Mouse (Mus musculus) mature B cell (primary cell): ENCODE measurements around the gene Gm6377.

Experiments used
- in situ Hi-C: fragments of 300-500 bp; cut with MboI; formaldehyde crosslinking; loops from 2 replicates; pipeline ENCODE4 v1.14.3; 2019

Gm6377 gene

GRCm38 (mm10) chrX:109196468-109196867 lies at the start of gene Gm6377:
Gene Gm6377 (plus strand): TSS chrX:109196756.
- in situ Hi-C loops: no loop called here

DNA sequence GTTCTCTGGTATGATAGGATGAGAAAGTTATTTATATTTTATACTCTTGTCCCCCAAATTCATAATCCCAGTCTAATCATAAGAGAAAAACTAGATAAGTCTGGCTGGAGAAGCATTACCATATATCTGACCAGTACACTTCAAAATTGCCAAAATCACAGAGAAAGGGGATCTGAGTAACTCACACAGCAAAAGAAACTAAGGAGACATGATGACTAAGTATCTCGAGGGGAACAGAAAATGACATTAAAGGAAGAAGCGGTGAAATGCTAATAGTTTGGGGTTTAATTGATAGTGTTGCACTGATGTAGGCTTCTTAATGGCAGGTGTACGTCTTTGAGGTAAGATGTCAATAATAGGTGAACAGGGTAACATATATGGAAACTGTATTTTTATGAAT lies 49.4 kb upstream of the Gm6377 start:
- in situ Hi-C loops: no loop called here

- in situ Hi-C loops: no loop called here
Observed at GRCm38 (mm10) chrX:109151228-109151627, 45.3 kb upstream of the Gm6377 start.

GRCm38 (mm10) chrX:109160326-109160725 lies 36.2 kb upstream of the Gm6377 start:
- in situ Hi-C loops: no loop called here

DNA sequence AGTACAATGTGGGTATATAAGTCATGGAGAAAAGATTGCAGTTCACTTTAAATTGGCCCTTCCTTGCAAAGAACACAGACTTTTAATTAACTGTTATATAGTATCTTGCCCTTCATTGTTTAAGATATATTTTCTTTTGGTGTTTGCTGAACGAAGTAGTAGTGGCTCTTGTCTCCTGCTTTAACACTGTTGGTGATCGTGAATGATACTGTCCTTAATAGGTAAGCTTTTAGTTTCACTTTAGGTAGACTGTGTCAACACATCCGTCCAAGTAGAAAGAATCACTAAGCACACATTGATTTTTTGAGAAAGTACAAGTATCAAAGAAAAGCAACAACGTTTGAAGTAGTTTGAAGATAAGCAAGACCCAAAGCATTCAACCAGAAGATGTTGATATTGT lies 35.7 kb upstream of the Gm6377 start:
- in situ Hi-C loops: no loop called here

DNA sequence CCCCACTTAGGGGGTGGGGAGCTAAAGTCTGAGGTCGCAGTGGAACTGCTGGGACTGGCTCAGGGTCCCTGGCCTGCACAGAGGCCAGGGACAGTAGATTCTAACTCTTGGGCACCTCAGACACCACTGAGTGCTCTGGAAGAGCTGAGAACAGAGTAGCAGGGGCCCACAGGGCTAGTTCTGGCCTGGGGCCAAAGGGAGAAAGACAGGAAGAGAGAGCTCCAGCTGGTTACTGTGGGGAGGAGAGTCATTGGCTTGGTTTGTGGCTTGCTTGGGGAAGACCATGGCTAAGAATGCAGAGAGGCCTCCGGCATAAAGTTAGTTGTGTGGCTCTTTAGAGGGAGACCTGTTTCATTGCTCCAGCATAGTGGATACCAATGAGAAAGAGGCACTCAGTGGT lies 21.5 kb upstream of the Gm6377 start:
- in situ Hi-C loops: no loop called here

DNA sequence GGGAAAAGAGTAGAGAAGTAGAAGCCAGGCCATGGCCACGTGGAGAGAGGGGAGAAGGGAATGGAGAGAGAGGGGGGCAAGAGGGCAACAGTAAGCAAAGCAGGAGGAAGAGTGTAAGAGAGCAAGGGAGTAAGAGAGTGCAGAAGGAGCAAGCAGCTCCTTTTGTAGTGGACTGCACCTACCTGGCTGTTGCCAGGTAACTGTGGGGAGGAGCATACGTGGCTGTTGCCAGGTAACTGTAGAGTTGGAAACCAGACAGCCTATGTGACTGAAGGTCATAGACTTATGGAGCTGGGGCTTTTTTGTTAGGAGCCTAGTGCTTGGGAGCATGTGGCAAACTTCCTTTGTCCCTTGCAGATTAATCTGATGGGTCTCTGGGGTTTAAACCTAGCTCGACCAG lies 21.1 kb upstream of the Gm6377 start:
- in situ Hi-C loops: no loop called here

DNA sequence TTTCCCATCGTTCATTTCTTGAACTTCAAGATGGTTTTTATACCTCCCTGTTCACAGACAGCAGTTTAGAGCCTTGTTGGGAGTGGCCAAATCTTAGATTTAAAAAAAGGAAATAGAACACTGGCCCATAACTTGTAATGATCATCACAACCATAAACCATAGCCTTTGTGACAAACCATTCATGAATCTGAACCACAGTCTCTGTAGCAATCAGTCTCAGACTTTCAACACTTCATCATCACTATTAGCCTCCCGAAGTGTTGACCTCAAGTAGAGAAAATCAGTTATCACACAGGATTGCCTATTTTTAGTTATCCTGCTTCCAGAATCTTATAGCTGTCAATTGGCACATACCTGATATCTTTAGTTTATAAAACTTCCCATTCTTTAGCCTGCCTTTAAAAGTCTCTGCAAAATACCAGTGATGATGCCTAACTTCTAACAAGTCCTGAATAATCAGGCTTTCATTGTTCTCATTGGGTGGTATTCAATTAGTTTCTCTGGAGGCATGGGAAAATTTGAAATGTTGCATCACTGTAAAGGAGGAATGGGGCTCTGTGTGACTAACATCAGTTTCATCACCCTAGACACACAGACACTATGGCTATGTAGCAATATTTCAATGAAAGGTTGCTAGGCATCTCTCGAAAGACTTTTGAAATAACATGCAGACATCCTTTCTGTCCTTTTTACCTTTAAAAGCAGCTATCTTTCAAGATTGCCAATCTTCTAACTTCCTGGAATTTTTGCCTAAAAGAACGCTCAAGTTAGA lies 11.7 kb upstream of the Gm6377 start:
- in situ Hi-C loops: no loop called here

- in situ Hi-C loops: no loop called here
Observed at GRCm38 (mm10) chrX:109189607-109190006, 6.9 kb upstream of the Gm6377 start.

GRCm38 (mm10) chrX:109190969-109191368 lies 5.6 kb upstream of the Gm6377 start:
- in situ Hi-C loops: no loop called here

GRCm38 (mm10) chrX:109191436-109191835 lies 5.1 kb upstream of the Gm6377 start:
- in situ Hi-C loops: no loop called here

- in situ Hi-C loops: no loop called here
Observed at GRCm38 (mm10) chrX:109207843-109208242, 11.3 kb downstream of the Gm6377 start.

GRCm38 (mm10) chrX:109228720-109229119 lies 32.2 kb downstream of the Gm6377 start:
- in situ Hi-C loops: no loop called here

DNA sequence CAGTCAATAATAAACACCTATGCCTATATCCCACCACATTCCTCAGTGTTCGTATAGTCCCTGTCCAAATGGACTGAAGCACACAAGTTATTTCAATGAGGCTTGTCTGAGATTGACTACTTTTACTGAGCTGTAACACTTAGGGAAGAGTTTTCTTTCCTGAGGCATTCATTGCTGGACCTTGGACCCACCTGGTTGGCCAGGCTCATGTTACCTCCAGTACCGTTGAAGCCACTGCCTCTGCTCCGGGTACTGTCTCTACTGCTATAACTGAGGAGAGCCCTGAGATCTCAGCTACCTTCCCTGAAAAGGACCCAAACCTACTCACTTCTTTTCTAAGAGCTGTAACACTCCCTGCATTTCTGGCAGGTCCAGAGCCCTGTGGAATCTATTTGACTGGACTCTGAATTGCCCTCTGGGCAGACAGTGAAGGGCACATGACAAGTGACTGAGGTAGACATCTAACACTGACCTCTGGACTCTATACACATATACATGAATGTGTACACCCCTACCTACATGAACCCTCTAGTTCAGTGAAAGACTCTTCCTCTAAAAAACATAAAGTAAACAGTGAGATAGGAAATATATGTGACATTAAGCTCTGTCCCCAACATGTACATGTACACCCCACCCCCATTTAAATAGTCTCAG lies 39.0 kb downstream of the Gm6377 start:
- in situ Hi-C loops: no loop called here

- in situ Hi-C loops: no loop called here
Observed at GRCm38 (mm10) chrX:109238163-109238562, 41.6 kb downstream of the Gm6377 start.
